Mouse (Mus musculus): ENCODE data around the gene Srprb. TPM values are rescaled to one million over a fixed set of nuclear protein-coding genes. Genes with fewer than 3 reads are reported as not detected.

Gene Srprb
- total RNA-seq, 2 experiments from 2014 or later, result 1.9 to 2.9 TPM

DNA sequence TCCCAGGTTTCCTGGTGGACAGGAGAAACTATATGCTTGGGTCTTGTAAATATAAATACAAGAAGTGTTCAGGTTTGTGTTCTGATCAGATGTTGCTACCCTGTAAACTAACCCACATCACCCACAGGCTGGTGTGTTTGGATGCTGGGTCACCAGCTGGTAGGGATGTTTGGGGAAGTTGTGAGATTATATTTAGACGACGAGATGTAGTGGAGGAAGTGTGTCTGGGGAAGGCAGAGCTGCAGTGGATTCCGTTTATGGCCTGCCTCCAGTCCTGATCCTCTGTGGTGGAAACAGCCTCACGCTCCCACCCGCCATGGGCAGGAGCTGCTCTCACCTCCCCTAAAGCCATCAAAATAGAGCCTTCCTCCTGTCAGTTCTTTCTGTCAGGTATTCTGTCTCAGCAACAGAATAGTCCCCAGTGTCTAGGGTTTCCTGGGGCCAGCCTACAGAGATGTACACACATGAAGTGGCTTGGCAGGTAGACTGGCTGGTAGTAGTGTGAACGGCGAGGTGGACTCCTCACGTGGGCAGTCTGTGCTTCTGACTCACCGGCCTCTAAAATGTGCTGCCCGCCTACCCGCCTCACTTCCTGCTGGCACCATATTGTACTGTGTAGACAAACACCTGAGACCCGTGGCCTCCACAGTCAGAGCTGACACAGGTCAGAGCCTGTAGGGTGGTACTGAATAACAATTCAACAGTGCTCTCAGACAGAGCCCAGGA is 52.7 kb downstream of the Srprb start:
- ATAC-seq (replicated peaks; ENCODE audit: low FRiP score, poor library complexity, severe bottlenecking), result no peak

DNA sequence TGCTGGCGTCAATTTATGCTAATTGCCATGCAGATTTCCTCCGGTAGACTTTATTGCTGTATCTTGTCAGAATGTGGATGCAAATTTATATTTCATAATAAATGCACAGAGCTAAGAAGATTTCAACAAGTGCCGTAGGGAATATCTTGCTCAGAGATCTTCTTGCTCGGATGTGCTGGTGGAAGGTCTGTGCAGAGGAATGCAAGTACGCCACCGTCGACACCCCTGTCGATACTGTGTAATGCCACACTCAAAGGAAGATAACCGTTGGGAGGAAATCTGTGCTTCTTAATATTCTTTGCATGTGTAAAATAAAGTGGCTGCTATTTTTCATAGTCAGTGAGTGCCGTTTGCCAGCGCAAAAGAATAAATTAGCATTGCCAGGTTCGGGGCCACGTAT is 54.8 kb downstream of the Srprb start:
- ATAC-seq (replicated peaks; ENCODE audit: low FRiP score, poor library complexity, severe bottlenecking), result no peak

GRCm38 (mm10) chr9:103146703-103147102 is 55.2 kb downstream of the Srprb start:
- no peak for ATAC-seq (replicated peaks; ENCODE audit: low FRiP score, poor library complexity, severe bottlenecking)

DNA sequence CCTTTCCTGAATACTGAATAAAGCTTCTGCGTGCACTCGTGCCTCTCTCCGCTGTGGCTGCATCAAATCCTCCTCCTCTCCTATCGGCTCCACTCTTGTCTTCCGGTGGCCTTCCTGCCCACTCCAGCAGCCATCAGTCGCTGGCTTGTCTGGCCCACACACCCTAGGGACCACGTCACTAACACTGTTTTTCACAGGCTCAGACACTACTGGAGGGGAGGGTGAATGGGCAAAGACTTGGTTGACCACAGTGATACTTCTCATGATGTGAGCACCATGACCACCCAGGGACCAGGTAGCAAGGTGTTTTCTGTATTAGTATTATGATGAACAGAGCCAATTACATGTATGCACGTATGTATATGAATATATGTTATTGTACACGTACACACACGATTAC is 55.7 kb downstream of the Srprb start:
- ATAC-seq (replicated peaks; ENCODE audit: low FRiP score, poor library complexity, severe bottlenecking), result no peak

DNA sequence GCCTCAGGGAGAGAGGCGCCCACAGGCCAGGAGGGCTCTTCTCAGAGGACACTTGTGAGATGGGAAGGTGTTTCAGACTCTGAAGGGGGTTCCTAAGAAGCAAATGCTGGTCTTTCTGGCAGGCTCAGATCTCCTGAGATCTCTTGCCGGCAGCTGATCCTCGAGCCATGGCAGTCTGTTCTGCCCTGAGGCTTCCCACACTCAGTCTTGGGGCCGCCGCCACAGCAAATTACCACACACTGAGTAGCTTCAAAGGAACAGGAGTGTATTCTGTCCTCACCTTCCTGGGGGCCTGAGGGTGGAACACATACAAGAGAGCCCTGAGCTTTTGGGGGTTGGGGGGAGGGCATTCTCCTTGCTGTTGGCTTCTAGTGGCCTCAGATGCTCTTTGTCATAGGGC is 56.6 kb downstream of the Srprb start:
- ATAC-seq (replicated peaks; ENCODE audit: low FRiP score, poor library complexity, severe bottlenecking), result no peak

DNA sequence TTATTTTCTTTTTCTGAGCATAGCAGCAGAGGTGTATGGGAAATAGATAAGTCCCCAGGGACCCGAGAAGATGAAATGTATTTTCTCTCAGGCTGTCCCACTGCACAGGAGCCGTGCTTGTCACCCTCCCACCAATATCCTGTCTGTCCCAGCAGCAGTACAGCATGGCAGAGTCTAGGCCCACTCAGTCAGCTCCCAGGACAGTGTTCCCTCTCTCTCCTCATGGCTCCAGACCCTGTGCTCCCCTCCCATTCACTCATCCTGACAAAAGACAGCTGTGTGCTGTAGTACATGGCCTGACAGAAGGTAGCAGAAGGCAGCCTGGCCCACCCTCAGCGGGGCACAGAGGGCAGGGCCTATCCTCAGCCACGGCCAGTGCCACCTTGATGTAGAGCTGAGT is 58.1 kb downstream of the Srprb start:
- no peak for ATAC-seq (replicated peaks; ENCODE audit: low FRiP score, poor library complexity, severe bottlenecking)

DNA sequence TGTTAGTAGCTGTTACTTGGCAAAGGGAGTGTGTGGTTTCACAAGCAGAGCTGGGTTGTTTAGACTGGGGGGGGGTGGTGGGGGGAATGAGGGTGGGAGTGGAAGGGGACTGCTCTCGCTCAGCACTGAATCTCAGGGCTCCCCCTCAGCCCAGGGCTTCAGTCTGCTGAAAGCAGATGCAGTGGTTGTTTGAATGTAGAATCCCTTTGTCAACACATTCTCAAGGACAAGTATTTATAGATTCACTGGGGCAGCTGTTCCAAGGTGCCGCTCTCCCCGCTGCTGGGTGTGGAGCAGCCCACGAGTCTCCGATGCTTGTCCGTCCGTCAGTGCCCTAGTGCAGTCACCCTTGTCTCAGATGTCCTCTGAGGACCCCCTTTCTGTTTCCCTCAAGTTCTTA is 60.7 kb downstream of the Srprb start:
- ATAC-seq (replicated peaks; ENCODE audit: low FRiP score, poor library complexity, severe bottlenecking), result no peak

GRCm38 (mm10) chr9:103140384-103140783 is 61.6 kb downstream of the Srprb start:
- no peak for ATAC-seq (replicated peaks; ENCODE audit: low FRiP score, poor library complexity, severe bottlenecking)

DNA sequence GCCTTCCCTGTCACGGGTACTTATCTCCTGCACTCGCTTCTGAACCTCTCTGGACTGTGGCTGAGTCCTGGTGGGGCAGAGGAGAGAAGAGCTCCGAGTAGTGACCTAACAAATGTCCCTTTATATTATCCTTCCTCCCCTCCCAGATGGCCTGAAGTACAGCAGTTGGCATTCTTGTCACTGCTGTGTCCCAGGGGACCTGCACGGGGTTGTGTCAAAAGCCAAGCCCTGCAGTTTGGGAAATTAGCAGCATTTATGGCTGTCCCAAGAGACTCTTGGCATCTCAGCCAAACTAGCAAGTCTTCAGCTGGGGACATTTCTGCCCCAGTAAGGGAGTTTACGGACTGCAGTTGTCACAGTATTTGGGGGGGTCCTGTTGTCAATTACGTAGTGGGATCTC is 62.5 kb downstream of the Srprb start:
- ATAC-seq (replicated peaks; ENCODE audit: low FRiP score, poor library complexity, severe bottlenecking), result no peak

Other genes with a start within 250 kb of the Srprb start
- gene Slco2a1, start 213.4 kb downstream of the Srprb start, total RNA-seq (2015; ENCODE audit: low replicate concordance), result not detected in 2 replicates
- 0.09 TPM in 1 of 2 replicates, not detected in the other for gene Slco2a1, start 213.4 kb downstream of the Srprb start, total RNA-seq (2017; ENCODE audit: low replicate concordance)
- 0.84 TPM in 1 of 2 replicates, not detected in the other for gene Rab6b, start 90.3 kb downstream of the Srprb start, total RNA-seq (2015; ENCODE audit: low replicate concordance)
- 0.09 TPM in 1 of 2 replicates, not detected in the other for gene Rab6b, start 90.3 kb downstream of the Srprb start, total RNA-seq (2017; ENCODE audit: low replicate concordance)
- not detected in 2 replicates for gene Gm20425, start 28.2 kb upstream of the Srprb start, total RNA-seq (2015; ENCODE audit: low replicate concordance)
- 4.7 TPM in 1 of 2 replicates, not detected in the other for gene Gm20425, start 28.2 kb upstream of the Srprb start, total RNA-seq (2017; ENCODE audit: low replicate concordance)
- 142 and 201 TPM in 2 replicates for gene Trf, start 28.3 kb upstream of the Srprb start, total RNA-seq (2015; ENCODE audit: low replicate concordance)
- 49.4 and 54.1 TPM in 2 replicates for gene Trf, start 28.3 kb upstream of the Srprb start, total RNA-seq (2017; ENCODE audit: low replicate concordance)
- 403 and 418 TPM in 2 replicates for gene 1300017J02Rik, start 102.9 kb upstream of the Srprb start, total RNA-seq (2015; ENCODE audit: low replicate concordance)
- 508 and 583 TPM in 2 replicates for gene 1300017J02Rik, start 102.9 kb upstream of the Srprb start, total RNA-seq (2017; ENCODE audit: low replicate concordance)
- gene Topbp1, start 103.1 kb upstream of the Srprb start, total RNA-seq (2015; ENCODE audit: low replicate concordance), result 49.3 and 75.1 TPM in 2 replicates
- gene Topbp1, start 103.1 kb upstream of the Srprb start, total RNA-seq (2017; ENCODE audit: low replicate concordance), result 82.1 and 86.1 TPM in 2 replicates
- 22.7 and 28.2 TPM in 2 replicates for gene Cdv3, start 163.7 kb upstream of the Srprb start, total RNA-seq (2015; ENCODE audit: low replicate concordance)
- 43.1 and 45.6 TPM in 2 replicates for gene Cdv3, start 163.7 kb upstream of the Srprb start, total RNA-seq (2017; ENCODE audit: low replicate concordance)

Data from erythroblast, adult 5-6 weeks (primary cell).